Mouse (Mus musculus) MEL (cell line): ENCODE measurements around the gene Fbxw7. TPM values are rescaled to one million over a fixed set of nuclear protein-coding genes. Genes with fewer than 3 reads are reported as not detected.
"Not testable (repeated sequence)": the region's sequence is repeated elsewhere in the genome, so short reads cannot be mapped to it uniquely, and the experiment has no call there.

Experiments
- DNase-seq: peaks from one replicate; pipeline ENCODE4 v3.0.0; 2011; ENCODE audit warnings: low read depth, low spot score
- H3K27ac ChIP-seq: 2 replicates; pipeline ENCODE4 v1.5.1; 2012; ENCODE audit warnings: low read depth, mild to moderate bottlenecking, control low read depth, low read length, moderate library complexity; ENCODE audit not compliant: control insufficient read depth
- H3K27me3 ChIP-seq, 2 experiments: fragments of 150-350 bp in 1 of 2; sonication (generic) in 1 of 2; 2 replicates each; pipeline ENCODE4 v1.6.1; 2012; ENCODE audit warnings: low read length in 2 of 2, mild to moderate bottlenecking in 2 of 2, improper control_type of control experiment in 1 of 2, moderate library complexity in 1 of 2; ENCODE audit not compliant: insufficient read depth in 2 of 2, control insufficient read depth in 1 of 2
- H3K36me3 ChIP-seq, 2 experiments: 2 replicates each; pipeline ENCODE4 v1.6.1; 2012 to 2014; ENCODE audit warnings: low read length in 2 of 2, improper control_type of control experiment in 1 of 2, inconsistent platforms in 1 of 2, mild to moderate bottlenecking in 1 of 2; ENCODE audit not compliant: insufficient read depth in 2 of 2, control insufficient read depth in 1 of 2
- H3K4me1 ChIP-seq, 2 experiments: fragments of 150-350 bp in 1 of 2; sonication (generic) in 1 of 2; 2 replicates each; pipeline ENCODE4 v1.6.1; 2012; ENCODE audit warnings: low read length in 2 of 2, improper control_type of control experiment in 1 of 2, mild to moderate bottlenecking in 1 of 2; ENCODE audit not compliant: insufficient read depth in 2 of 2, control insufficient read depth in 1 of 2
- H3K4me3 ChIP-seq, 2 experiments: fragments of 150-350 bp in 1 of 2; sonication (generic) in 1 of 2; 2 replicates each; pipeline ENCODE4 v1.5.1; 2012; ENCODE audit warnings: low read depth in 2 of 2, low read length in 2 of 2, mild to moderate bottlenecking in 2 of 2, moderate library complexity in 2 of 2, control low read depth in 1 of 2, improper control_type of control experiment in 1 of 2; ENCODE audit not compliant: control insufficient read depth in 1 of 2, insufficient read depth in 1 of 2
- H3K79me2 ChIP-seq: 2 replicates; pipeline ENCODE4 v1.6.1; 2012; ENCODE audit warnings: mild to moderate bottlenecking, low read length, moderate library complexity; ENCODE audit not compliant: control insufficient read depth, poor library complexity, insufficient read depth
- H3K9ac ChIP-seq: 2 replicates; pipeline ENCODE4 v1.6.1; 2012; ENCODE audit warnings: low read depth, mild to moderate bottlenecking, control low read depth, low read length, moderate library complexity; ENCODE audit not compliant: control insufficient read depth, poor library complexity, severe bottlenecking
- H3K9me3 ChIP-seq: fragments of 150-350 bp; sonication (generic); replicated peaks from 2 replicates; pipeline ENCODE4 v1.6.1; 2012; ENCODE audit warnings: mild to moderate bottlenecking, low read length, improper control_type of control experiment, moderate library complexity; ENCODE audit not compliant: insufficient read depth
- BHLHE40 ChIP-seq: IDR thresholded peaks from 2 replicates; pipeline ENCODE4 v1.6.1; 2012; ENCODE audit warnings: low read depth, mild to moderate bottlenecking, inconsistent platforms, low read length, improper control_type of control experiment, borderline replicate concordance
- E2F4 ChIP-seq: IDR thresholded peaks from 2 replicates; pipeline ENCODE4 v1.6.1; 2011; ENCODE audit warnings: low read depth, low read length, improper control_type of control experiment, borderline replicate concordance
- ELF1 ChIP-seq: IDR thresholded peaks from 2 replicates; pipeline ENCODE4 v1.6.1; 2014; ENCODE audit warnings: low read depth, mild to moderate bottlenecking, inconsistent platforms, low read length, improper control_type of control experiment, moderate library complexity
- EP300 ChIP-seq, 2 experiments: IDR thresholded peaks; 2 replicates each; pipeline ENCODE4 v1.6.1; 2011; ENCODE audit warnings: improper control_type of control experiment in 2 of 2, low read length in 2 of 2, low read depth in 1 of 2, mild to moderate bottlenecking in 1 of 2
- KAT2A ChIP-seq: conservative IDR thresholded peaks from 2 replicates; pipeline ENCODE4 v1.6.1; 2012; ENCODE audit warnings: low read depth, low read length, improper control_type of control experiment, inconsistent platforms
- MAZ ChIP-seq: IDR thresholded peaks from 2 replicates; pipeline ENCODE4 v1.6.1; 2012; ENCODE audit warnings: low read depth, mild to moderate bottlenecking, inconsistent platforms, low read length, improper control_type of control experiment
- NELFE ChIP-seq: IDR thresholded peaks from 2 replicates; pipeline ENCODE4 v1.6.1; 2011; ENCODE audit warnings: low read depth, low read length, improper control_type of control experiment
- NRF1 ChIP-seq: IDR thresholded peaks from 2 replicates; pipeline ENCODE4 v1.6.1; 2014; ENCODE audit warnings: low read depth, mild to moderate bottlenecking, inconsistent platforms, low read length, improper control_type of control experiment, moderate library complexity; ENCODE audit not compliant: poor library complexity, insufficient read depth, severe bottlenecking
- POLR2AphosphoS2 ChIP-seq: IDR thresholded peaks from 2 replicates; pipeline ENCODE4 v1.6.1; 2011; ENCODE audit warnings: low read length, improper control_type of control experiment
- SIN3A ChIP-seq: IDR thresholded peaks from 2 replicates; pipeline ENCODE4 v1.6.1; 2012; ENCODE audit warnings: low read length, improper control_type of control experiment, inconsistent platforms
- TAL1 ChIP-seq: IDR thresholded peaks from 2 replicates; pipeline ENCODE4 v1.6.1; 2012; ENCODE audit warnings: mild to moderate bottlenecking, inconsistent platforms, low read length, moderate library complexity, mixed read lengths
- TBP ChIP-seq: IDR thresholded peaks from 2 replicates; pipeline ENCODE4 v1.8.0; 2011; ENCODE audit warnings: low read depth, low read length, improper control_type of control experiment
- TCF12 ChIP-seq: IDR thresholded peaks from 2 replicates; pipeline ENCODE4 v1.6.1; 2014; ENCODE audit warnings: low read depth, mild to moderate bottlenecking, inconsistent platforms, low read length, improper control_type of control experiment, moderate library complexity
- UBTF ChIP-seq: IDR thresholded peaks from 2 replicates; pipeline ENCODE4 v1.6.1; 2012; ENCODE audit warnings: low read depth, mild to moderate bottlenecking, inconsistent platforms, low read length, improper control_type of control experiment, moderate library complexity, borderline replicate concordance; ENCODE audit not compliant: insufficient read depth
- ZC3H11A ChIP-seq: IDR thresholded peaks from 2 replicates; pipeline ENCODE4 v1.6.1; 2012; ENCODE audit warnings: low read depth, mild to moderate bottlenecking, inconsistent platforms, low read length, improper control_type of control experiment
- ZKSCAN1 ChIP-seq: IDR thresholded peaks from 2 replicates; pipeline ENCODE4 v1.6.1; 2012; ENCODE audit warnings: low read depth, mild to moderate bottlenecking, inconsistent platforms, low read length, improper control_type of control experiment, moderate library complexity
- ZMIZ1 ChIP-seq: IDR thresholded peaks from 2 replicates; pipeline ENCODE4 v1.6.1; 2012; ENCODE audit warnings: low read depth, mild to moderate bottlenecking, inconsistent platforms, low read length, improper control_type of control experiment, moderate library complexity
- ZNF384 ChIP-seq: IDR thresholded peaks from 2 replicates; pipeline ENCODE4 v1.6.1; 2012; ENCODE audit warnings: low read depth, mild to moderate bottlenecking, inconsistent platforms, low read length, improper control_type of control experiment
- polyA plus RNA-seq, 2 experiments: library from polyadenylated mRNA; stranded (reverse) in 1 of 2; unstranded in 1 of 2; fragments of >175 nt in 1 of 2; fragments of >200 nt in 1 of 2; gene quantifications; 2 replicates each; pipeline versions ENCODE4 v1.2.1 to v1.2.4; 2012; ENCODE audit warnings: low replicate concordance in 2 of 2, low read depth in 1 of 2; ENCODE audit not compliant: insufficient read length in 2 of 2, insufficient read depth in 1 of 2, missing spikeins in 1 of 2
- total RNA-seq: library from RNA; depleted of rRNA; stranded (reverse); fragments of 300-350 nt; gene quantifications from 2 replicates; pipeline ENCODE4 v1.2.3, GENCODE M21; 2012

Gene Fbxw7
- total and polyA plus RNA-seq, 3 experiments: 11.8 to 14.5 TPM; not detected in 1

GRCm38 (mm10) chr3:84854440-84854839, 39.4 kb downstream of the Fbxw7 start (continued):
- no peak for TF ChIP-seq POLR2AphosphoS2

GRCm38 (mm10) chr3:84860669-84861068, 45.6 kb downstream of the Fbxw7 start:
- DNase-seq: no peak
- H3K79me2 ChIP-seq: peaks cover 14% of the 10 kb centered on the region

DNA sequence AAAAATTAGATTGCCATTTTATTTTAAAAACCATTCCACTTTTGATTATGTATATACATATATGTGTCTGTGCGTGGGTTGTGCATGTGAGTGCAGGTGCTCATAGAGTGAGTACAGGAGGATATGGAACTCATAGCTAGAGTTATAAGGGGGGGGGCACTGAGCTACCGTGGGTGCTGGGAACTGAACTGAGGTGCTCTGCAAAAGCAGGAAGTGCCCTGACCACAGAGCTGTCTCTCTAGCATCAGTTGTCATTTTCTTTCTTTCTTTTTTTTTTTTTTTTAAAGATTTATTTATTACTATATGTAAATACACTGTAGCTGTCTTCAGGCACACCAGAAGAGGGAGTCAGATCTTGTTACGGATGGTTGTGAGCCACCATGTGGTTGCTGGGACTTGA, 46.7 kb downstream of the Fbxw7 start:
- Histone ChIP-seq H3K4me1 (peaks cover 13 to 19% of the 10 kb centered on the region in 2 experiments), H3K79me2 (peaks cover 12% of the 10 kb centered on the region), H3K36me3 (peaks cover 0 to 34% of the 10 kb centered on the region in 2 experiments; a peak in 3 of 4 replicates)
- not testable (repeated sequence) for H3K9ac ChIP-seq, H3K27ac ChIP-seq, H3K27me3 ChIP-seq, H3K4me3 ChIP-seq, H3K9me3 ChIP-seq
- TF ChIP-seq ELF1 (peak; percentile 40; the same call in 1 of the 2 replicates), EP300 (IDR thresholded peaks at IDR 0.05; ENCODE audit: low read depth in 1 of 2, low read length in 2 of 2) (0 out of 4 replicates have a peak, but pooled peaks of 1 of the 2 experiments have one; percentile 22), ZNF384 (peak; percentile 75), SIN3A (0 out of 2 replicates have a peak, but pooled peaks have one; percentile 25)
- DNase-seq: peak; percentile 58

More at GRCm38 (mm10) chr3:84860669-84861068, 45.6 kb downstream of the Fbxw7 start:
- Histone ChIP-seq H3K9ac (no peak overlapping the region), H3K27me3 (no peaks in the 10 kb centered on the region), H3K27ac (no peak overlapping the region), H3K4me3 (no peak overlapping the region), H3K36me3 (peaks cover 0 to 29% of the 10 kb centered on the region in 2 experiments; a peak in 3 of 4 replicates), H3K9me3 (no peaks in the 10 kb centered on the region), H3K4me1 (peaks cover 13% of the 10 kb centered on the region in 2 experiments)
- TF ChIP-seq ZMIZ1 (no peak), MAZ (no peak), ZKSCAN1 (no peak), TBP (no peak), BHLHE40 (no peak), UBTF (no peak), E2F4 (no peak), TAL1 (no peak), TCF12 (no peak), NELFE (no peak), NRF1 (no peak), ZC3H11A (no peak), KAT2A (no peak)
